Mouse (Mus musculus): Measurements from ENCODE around the gene Hhat. TPM values are rescaled to one million over a fixed set of nuclear protein-coding genes. Genes with fewer than 3 reads are reported as not detected.
A peak's percentile ranks its signal among the peaks of the same experiment; 100 is the strongest.

Gene Hhat
- polyA plus RNA-seq, 1 experiment = 0.39 TPM

DNA sequence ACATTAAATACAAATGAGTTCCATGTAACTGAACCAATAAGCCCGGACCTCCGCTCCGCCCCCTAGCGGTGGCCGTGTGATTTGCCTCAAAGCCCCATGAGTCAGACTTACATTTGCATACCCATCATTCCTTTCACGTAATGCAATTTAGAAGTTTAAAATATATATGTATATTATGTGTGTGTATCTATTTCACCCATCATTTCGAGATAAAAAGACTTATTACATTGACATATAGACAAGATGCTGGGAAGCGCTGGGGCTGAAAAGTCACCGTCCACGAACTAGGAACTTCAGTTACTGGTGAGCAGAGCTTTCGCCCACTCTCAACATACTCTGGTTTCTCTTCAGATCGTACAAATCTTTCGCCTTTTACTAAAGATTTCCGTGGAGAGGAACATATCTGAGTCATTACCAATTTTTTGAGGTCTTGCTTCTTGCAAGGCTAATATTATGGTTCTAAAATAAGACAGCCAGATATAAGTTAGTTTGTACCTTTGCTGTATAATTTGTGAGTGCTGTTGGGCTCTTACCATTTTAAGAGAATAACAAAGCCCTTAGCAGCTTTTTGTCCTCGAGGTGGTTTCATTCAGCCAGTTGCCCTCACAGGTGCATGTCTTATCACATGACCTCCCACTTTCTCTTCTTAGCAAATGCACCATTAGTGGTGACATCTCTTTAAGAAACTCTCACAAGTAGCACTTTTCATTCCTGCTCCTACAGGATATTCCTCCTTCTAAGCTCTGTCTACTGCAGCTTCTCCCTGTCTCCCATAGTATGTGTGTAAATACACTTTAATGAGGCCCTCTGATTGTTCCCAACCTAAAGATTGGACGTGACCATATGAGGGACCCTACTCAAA, 25.6 kb downstream of the Hhat start:
- peak overlapping the region; percentile 42 for H3K27ac ChIP-seq (ENCODE audit: insufficient read depth, low read depth, low read length)

DNA sequence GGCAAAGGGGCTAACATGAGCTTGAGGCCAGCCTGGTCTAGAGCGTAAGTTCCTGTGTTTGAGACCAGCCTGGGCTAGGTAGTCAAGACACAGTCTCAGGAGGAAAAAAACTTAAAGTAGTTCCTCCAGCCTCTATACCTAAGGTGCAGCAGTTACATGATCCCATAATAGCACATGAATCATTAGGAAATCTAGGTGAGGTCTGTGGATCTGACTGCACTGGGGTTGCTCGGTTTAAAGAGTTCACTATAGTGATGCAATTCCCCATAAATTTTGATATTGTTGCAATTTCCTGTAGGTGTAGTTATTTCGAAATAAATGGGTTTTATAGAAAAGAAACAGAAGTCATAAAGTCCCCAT, 26.2 kb downstream of the Hhat start:
- Histone ChIP-seq H3K4me1 (ENCODE audit: control insufficient read depth, insufficient read depth, low read length) (peaks cover 49% of the 10 kb centered on the region), H3K27ac (ENCODE audit: insufficient read depth, low read depth, low read length) (no peak overlapping the region), H3K4me3 (ENCODE audit: insufficient read depth, low read length) (no peak overlapping the region)
- TF ChIP-seq CTCF (IDR thresholded peaks at IDR 0.05; ENCODE audit: low read depth, low read length) = no peak
- no peak for TF ChIP-seq POLR2A (IDR thresholded peaks at IDR 0.05; ENCODE audit: borderline replicate concordance, low read depth, low read length)

More for the DNA sequence above, 25.6 kb downstream of the Hhat start:
- Histone ChIP-seq H3K4me3 (ENCODE audit: insufficient read depth, low read length) (no peak overlapping the region), H3K4me1 (ENCODE audit: control insufficient read depth, insufficient read depth, low read length) (peaks cover 45% of the 10 kb centered on the region)
- TF ChIP-seq CTCF (IDR thresholded peaks at IDR 0.05; ENCODE audit: low read depth, low read length) (peak; percentile 93), POLR2A (IDR thresholded peaks at IDR 0.05; ENCODE audit: borderline replicate concordance, low read depth, low read length) (no peak)

DNA sequence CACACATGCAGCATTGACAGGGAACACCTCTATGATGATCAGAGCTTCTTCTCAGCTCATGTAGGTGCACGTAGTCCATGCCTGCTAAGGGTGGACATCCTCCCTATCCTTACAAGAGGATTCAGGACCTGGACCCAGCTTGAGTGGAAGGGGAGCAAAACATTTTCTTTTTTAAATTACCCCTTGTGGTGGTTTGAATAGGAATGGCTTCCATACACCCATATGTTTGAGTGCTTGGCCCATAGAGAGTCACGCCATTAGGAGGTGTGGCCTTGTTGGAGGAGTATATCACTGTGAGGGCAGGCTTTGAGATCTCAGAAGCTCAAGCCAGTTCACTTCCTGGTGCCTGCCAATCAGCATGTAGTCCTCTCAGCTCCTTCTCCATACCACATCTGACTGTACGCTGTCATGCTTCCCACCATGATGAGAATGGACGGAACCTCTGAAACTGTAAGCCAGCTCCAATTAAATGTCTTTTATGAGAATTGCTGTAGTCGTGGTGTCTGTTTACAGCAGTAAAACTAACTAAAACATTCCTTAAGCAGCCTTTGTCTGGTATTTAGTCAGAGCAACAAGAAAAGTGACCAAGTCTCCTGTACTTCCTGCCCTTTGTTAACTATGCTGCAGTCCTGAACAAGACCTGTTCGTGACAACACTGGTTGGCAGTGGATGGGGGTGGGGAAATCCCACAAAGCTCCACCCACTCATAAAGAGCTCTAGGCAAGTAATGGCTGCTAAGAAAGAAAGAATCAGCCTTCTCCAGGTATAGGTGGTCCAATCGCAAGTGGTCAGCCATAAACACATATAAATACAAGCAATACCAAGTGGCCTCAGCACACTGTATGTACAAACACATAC, 28.4 kb downstream of the Hhat start:
- H3K4me1 ChIP-seq (ENCODE audit: control insufficient read depth, insufficient read depth, low read length) = peaks cover 37% of the 10 kb centered on the region
- peak overlapping the region; percentile 37 for H3K4me3 ChIP-seq (ENCODE audit: insufficient read depth, low read length)

DNA sequence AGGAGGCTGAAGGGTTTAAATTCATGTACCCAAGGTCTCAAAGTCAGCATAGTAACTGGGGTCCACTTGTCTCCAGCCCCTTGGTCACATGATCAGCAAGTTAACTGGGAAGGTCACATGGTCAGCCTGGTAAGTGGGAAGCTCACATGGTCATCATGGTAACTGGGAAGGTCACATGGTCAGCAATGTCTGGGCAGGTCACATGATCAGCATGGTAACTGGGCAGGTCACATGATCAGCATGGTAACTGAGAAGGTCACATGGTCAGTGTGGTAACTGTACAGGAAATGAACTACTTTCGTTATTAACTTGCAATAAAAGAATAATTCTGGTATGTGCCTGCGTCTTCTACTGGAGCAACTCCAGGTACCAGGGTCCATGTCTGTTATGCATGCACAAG, 29.1 kb downstream of the Hhat start:
- Histone ChIP-seq H3K4me3 (ENCODE audit: insufficient read depth, low read length) (peak overlapping the region; percentile 37), H3K4me1 (ENCODE audit: control insufficient read depth, insufficient read depth, low read length) (peaks cover 36% of the 10 kb centered on the region), H3K27ac (ENCODE audit: insufficient read depth, low read depth, low read length) (peak overlapping the region; percentile 77)
- TF ChIP-seq POLR2A (IDR thresholded peaks at IDR 0.05; ENCODE audit: borderline replicate concordance, low read depth, low read length) (no peak), CTCF (IDR thresholded peaks at IDR 0.05; ENCODE audit: low read depth, low read length) (no peak)

More for the DNA sequence above, 28.4 kb downstream of the Hhat start:
- TF ChIP-seq POLR2A (IDR thresholded peaks at IDR 0.05; ENCODE audit: borderline replicate concordance, low read depth, low read length) (no peak), CTCF (IDR thresholded peaks at IDR 0.05; ENCODE audit: low read depth, low read length) (no peak)
- peak overlapping the region; percentile 77 for H3K27ac ChIP-seq (ENCODE audit: insufficient read depth, low read depth, low read length)

DNA sequence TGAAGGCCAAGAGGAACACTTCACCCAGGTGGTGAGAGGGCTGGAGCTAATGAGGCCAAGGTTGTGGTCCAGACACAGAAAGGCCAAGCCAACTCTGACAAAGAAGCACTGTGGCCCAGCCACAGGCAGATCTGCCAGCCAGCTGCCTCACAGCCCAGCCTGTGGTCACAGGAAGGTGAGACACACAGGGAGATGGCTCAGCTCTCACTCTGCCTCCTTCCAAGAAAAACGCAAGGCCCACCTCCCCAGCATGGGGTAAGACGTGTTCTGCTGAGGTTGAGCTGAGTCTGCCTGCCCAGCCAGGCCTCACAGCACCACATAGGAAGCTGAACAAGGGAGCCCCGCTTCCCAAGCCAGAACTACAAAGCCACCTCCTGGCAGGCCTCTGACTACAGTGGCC, 34.5 kb downstream of the Hhat start:
- Histone ChIP-seq H3K4me1 (ENCODE audit: control insufficient read depth, insufficient read depth, low read length) (peaks cover 30% of the 10 kb centered on the region), H3K4me3 (ENCODE audit: insufficient read depth, low read length) (no peak overlapping the region), H3K27ac (ENCODE audit: insufficient read depth, low read depth, low read length) (0 out of 2 replicates have a peak overlapping the region, but pooled peaks have one; percentile 4)
- TF ChIP-seq CTCF (IDR thresholded peaks at IDR 0.05; ENCODE audit: low read depth, low read length) (no peak), POLR2A (IDR thresholded peaks at IDR 0.05; ENCODE audit: borderline replicate concordance, low read depth, low read length) (no peak)

DNA sequence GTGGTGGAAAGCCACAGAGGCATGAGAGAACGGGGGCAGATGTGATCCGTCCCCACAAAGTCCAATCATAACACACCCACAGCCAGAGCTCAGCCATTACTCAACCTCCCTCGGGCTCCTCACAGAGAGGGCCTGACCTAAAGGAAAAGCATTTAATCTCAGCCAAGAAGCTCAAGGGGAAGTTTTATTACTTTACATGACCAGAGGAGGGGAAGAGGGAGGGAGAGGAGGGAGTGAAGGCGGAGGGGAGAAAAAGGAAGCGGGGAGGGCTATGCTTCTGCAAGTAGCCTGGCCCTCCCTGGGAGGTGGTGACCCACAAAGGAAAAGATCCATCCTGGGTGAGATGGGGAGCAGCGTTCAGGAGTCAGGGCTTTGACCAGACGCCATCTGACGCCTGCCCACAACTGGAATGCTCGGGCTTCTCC, 35.0 kb downstream of the Hhat start:
- TF ChIP-seq CTCF (IDR thresholded peaks at IDR 0.05; ENCODE audit: low read depth, low read length) = no peak
- no peak for TF ChIP-seq POLR2A (IDR thresholded peaks at IDR 0.05; ENCODE audit: borderline replicate concordance, low read depth, low read length)
- peak overlapping the region; percentile 20 for H3K27ac ChIP-seq (ENCODE audit: insufficient read depth, low read depth, low read length)
- H3K4me1 ChIP-seq (ENCODE audit: control insufficient read depth, insufficient read depth, low read length) = peaks cover 25% of the 10 kb centered on the region
- no peak overlapping the region for H3K4me3 ChIP-seq (ENCODE audit: insufficient read depth, low read length)

DNA sequence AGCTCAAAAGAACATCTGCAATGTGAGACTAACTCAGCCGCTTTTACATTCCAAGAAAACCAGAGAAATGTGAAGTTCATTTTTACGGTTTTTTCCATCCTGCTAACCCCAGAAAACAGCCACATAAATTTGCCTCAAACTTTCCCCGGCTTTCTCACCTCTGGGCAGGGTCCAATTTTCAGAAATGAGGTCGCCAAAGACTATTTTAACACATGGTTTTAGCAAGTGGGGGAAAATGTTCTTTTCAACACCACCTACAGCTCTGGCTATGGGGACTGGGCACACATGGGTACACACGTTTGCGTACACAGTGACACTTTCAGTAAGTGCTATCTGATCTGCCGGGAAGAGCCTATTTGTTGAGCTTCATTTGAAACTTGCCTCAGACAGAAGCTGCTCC, 40.5 kb downstream of the Hhat start:
- no peak for TF ChIP-seq POLR2A (IDR thresholded peaks at IDR 0.05; ENCODE audit: borderline replicate concordance, low read depth, low read length)
- Histone ChIP-seq H3K4me1 (ENCODE audit: control insufficient read depth, insufficient read depth, low read length) (peaks cover 4% of the 10 kb centered on the region), H3K4me3 (ENCODE audit: insufficient read depth, low read length) (no peak overlapping the region), H3K27ac (ENCODE audit: insufficient read depth, low read depth, low read length) (no peak overlapping the region)

DNA sequence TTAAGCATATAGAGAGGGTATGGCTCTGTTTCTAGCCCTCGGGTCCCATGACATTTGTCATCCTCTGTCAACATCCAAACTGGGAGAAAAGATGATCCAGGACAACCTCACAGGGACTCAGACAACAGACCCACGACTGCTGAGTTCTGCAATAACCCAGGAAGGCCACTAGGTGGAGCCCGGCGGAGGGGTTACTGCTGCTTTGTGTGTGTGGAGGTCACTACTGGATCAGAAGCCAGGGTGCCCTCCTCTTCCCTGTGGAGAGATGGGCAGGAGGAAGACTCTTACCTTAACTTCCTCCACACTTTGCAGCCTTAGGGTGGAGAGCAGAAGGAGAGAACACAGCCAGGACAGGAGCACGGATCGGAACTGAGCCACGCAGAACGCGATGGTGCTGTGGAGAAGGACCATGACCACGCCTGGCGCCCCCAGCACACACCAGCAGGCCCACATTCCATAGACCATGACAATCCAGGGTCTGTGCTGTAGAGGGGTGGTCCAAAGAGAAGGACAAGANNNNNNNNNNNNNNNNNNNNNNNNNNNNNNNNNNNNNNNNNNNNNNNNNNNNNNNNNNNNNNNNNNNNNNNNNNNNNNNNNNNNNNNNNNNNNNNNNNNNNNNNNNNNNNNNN, 43.9 kb downstream of the Hhat start:
- no peak for TF ChIP-seq POLR2A (IDR thresholded peaks at IDR 0.05; ENCODE audit: borderline replicate concordance, low read depth, low read length)
- peak; percentile 94 for TF ChIP-seq CTCF (IDR thresholded peaks at IDR 0.05; ENCODE audit: low read depth, low read length)

DNA sequence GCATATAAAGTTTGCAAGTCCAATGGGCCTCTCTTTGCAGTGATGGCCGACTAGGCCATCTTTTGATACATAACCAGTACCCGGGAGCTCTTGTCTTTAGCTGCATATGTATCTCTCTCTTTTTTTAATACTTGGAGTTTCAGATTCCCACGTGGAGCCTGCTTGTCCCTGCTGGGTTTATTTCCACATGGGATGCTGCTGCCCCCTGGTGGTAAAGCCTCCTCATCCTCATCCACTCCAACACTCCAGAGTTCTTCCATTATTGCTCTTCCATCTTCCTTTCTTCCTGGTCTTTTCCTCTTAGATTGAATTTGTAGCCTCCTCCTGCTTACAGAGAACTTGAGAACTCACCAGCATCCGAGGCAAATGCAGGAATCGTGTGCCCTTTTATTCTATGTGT, 48.9 kb downstream of the Hhat start:
- H3K27ac ChIP-seq (ENCODE audit: insufficient read depth, low read depth, low read length) = no peak overlapping the region
- TF ChIP-seq CTCF (IDR thresholded peaks at IDR 0.05; ENCODE audit: low read depth, low read length) = peak; percentile 65
- no peak for TF ChIP-seq POLR2A (IDR thresholded peaks at IDR 0.05; ENCODE audit: borderline replicate concordance, low read depth, low read length)
- no peaks in the 10 kb centered on the region for H3K4me1 ChIP-seq (ENCODE audit: control insufficient read depth, insufficient read depth, low read length)
- no peak overlapping the region for H3K4me3 ChIP-seq (ENCODE audit: insufficient read depth, low read length)

More for the DNA sequence above, 43.9 kb downstream of the Hhat start:
- Histone ChIP-seq H3K27ac (ENCODE audit: insufficient read depth, low read depth, low read length) (no peak overlapping the region), H3K4me3 (ENCODE audit: insufficient read depth, low read length) (no peak overlapping the region), H3K4me1 (ENCODE audit: control insufficient read depth, insufficient read depth, low read length) (no peaks in the 10 kb centered on the region)

Measured in bone marrow macrophage, adult 2 months (primary cell).